Mouse (Mus musculus) liver, embryonic 11.5 days (tissue): ENCODE data around the gene Fbln2. TPM values are rescaled to one million over a fixed set of nuclear protein-coding genes. Genes with fewer than 3 reads are reported as not detected.
"Not testable (repeated sequence)": the region's sequence is repeated elsewhere in the genome, so short reads cannot be mapped to it uniquely, and the experiment has no call there.

Experiments
- ATAC-seq: fragments of 200-750 bp; cut with Nextera tagmentation; replicated peaks from 2 replicates; pipeline ENCODE4 v1.8.0; 2017; ENCODE audit warnings: moderate number of reproducible peaks, mild to moderate bottlenecking, moderate TSS enrichment, moderate library complexity; ENCODE audit not compliant: low FRiP score
- DNase-seq: peaks from one replicate; pipeline ENCODE4 v3.0.0-alpha.2; 2017; ENCODE audit warnings: low spot score
- H3K27ac ChIP-seq: fragments of 300-500 bp; sonication (generic); 2 replicates; pipeline ENCODE4 v1.5.1; 2014; ENCODE audit warnings: mild to moderate bottlenecking, low read depth, low read length, control low read depth
- H3K27me3 ChIP-seq: fragments of 300-500 bp; sonication (generic); replicated peaks from 2 replicates; pipeline ENCODE4 v1.6.1; 2014; ENCODE audit warnings: low read length, mixed read lengths; ENCODE audit not compliant: control insufficient read depth, insufficient read depth
- H3K36me3 ChIP-seq: fragments of 300-500 bp; sonication (generic); 2 replicates; pipeline ENCODE4 v1.6.1; 2014; ENCODE audit warnings: mild to moderate bottlenecking, low read length, moderate library complexity, mixed read lengths; ENCODE audit not compliant: control insufficient read depth, insufficient read depth
- H3K4me1 ChIP-seq: fragments of 300-500 bp; sonication (generic); replicated peaks from 2 replicates; pipeline ENCODE4 v1.6.1; 2014; ENCODE audit warnings: low read length, mixed read lengths; ENCODE audit not compliant: control insufficient read depth, insufficient read depth
- H3K4me2 ChIP-seq: fragments of 300-500 bp; sonication (generic); 2 replicates; pipeline ENCODE4 v1.6.1; 2014; ENCODE audit warnings: mild to moderate bottlenecking, control low read depth, moderate library complexity
- H3K4me3 ChIP-seq: fragments of 300-500 bp; sonication (generic); 2 replicates; pipeline ENCODE4 v1.5.1; 2014; ENCODE audit warnings: low read depth, low read length, control low read depth
- H3K9ac ChIP-seq: fragments of 300-500 bp; sonication (generic); 2 replicates; pipeline ENCODE4 v1.6.1; 2014; ENCODE audit warnings: low read depth, low read length, control low read depth
- H3K9me3 ChIP-seq: fragments of 300-500 bp; sonication (generic); 2 replicates; pipeline ENCODE4 v1.6.1; 2016; ENCODE audit warnings: low read length, inconsistent platforms, mixed read lengths; ENCODE audit not compliant: control insufficient read depth
- WGBS: fragments of 180-500 bp; shearing (Covaris S2); extraction: QIAGEN DNeasy Blood & Tissue Kit; methylation state at CpG from one replicate; pipeline ENCODE4 v1.1.7; 2014; 5-methylcytosine and 5-hydroxymethylcytosine counted together
- polyA plus RNA-seq: library from polyadenylated mRNA; unstranded; fragments of >200 nt; fragmentation: Nextera tagmentation; extraction: Ambion mirVana; gene quantifications from 2 replicates; pipeline ENCODE4 v1.2.1, GENCODE M21; 2014

Gene Fbln2
- 33.3 and 36.3 TPM in 2 replicates for polyA plus RNA-seq

DNA sequence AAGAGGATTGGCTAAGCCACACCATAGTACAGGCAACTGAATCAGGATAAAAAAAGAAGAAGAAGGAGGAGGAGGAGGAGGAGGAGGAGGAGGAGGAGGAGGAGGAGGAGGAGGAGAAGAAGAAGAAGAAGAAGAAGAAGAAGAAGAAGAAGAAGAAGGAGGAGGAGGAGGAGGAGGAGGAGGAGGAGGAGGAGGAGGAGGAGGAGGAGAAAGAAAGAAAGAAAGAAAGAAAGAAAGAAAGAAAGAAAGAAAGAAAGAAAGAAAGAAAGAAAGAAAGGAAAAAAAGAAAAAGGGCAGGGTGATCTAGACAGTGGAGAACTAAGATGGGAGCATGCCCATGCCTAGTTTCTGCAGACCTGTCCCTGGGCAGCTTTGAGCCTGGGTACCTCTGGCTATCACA lies at the start of gene Fbln2:
Gene Fbln2 (plus strand): TSS at position 301 of the 400 bp plus-strand sequence.
- H3K4me1 ChIP-seq, DNase-seq, H3K27ac ChIP-seq, H3K36me3 ChIP-seq, H3K9me3 ChIP-seq, ATAC-seq: not testable (repeated sequence)
- Histone ChIP-seq H3K4me3 (peak within 1 kb of the TSS; percentile 42), H3K4me2 (peak within 1 kb of the TSS; percentile 63), H3K27me3 (peaks cover 41% of the 10 kb centered on the region), H3K9ac (peak within 1 kb of the TSS; percentile 55)

DNA sequence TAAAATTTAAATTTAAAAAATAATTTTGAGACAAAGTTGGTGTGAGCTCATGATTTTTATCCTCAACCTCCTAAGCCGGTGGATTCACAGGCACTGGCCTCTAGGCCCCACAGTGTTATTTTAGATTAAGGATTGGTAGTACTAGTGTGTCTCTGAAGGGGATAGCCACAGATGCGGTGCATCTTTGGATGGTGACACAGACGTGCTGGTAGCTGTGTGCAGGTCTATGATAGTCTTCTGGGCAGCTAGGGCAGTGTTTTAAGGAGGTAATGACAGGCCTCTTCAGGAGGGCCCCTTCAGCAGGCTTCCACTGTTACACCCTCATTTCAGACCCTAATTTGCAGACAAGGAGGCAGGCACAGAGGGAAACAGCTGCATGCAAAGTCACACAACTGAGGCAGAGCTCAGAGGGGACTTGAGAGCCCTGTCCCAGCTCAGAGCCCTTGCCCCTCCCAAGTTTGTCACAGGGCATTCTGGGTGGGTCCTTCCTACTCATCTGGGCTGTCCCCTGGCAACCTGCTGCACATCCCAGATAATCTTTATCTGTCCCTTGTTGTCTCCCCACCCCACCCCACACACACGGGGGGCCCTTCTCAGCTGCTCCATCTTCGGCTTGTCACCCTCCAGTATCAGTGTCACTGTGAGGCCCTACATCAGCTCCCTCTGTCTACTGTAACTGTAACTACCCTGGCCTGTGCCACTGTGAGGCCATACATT lies 48.9 kb upstream of the Fbln2 start:
- Histone ChIP-seq H3K4me3 (no peak overlapping the region), H3K36me3 (no peaks in the 10 kb centered on the region), H3K4me2 (peak overlapping the region; percentile 58), H3K9ac (peak overlapping the region; percentile 60), H3K27ac (peak overlapping the region; percentile 95), H3K4me1 (peaks cover 61% of the 10 kb centered on the region), H3K27me3 (no peaks in the 10 kb centered on the region), H3K9me3 (no peaks in the 10 kb centered on the region)
- DNase-seq (peak; percentile 70), ATAC-seq (peak; percentile 95)
- whole genome bisulfite sequencing, result 25% methylated on average over 5 of the region's 5 CpGs

DNA sequence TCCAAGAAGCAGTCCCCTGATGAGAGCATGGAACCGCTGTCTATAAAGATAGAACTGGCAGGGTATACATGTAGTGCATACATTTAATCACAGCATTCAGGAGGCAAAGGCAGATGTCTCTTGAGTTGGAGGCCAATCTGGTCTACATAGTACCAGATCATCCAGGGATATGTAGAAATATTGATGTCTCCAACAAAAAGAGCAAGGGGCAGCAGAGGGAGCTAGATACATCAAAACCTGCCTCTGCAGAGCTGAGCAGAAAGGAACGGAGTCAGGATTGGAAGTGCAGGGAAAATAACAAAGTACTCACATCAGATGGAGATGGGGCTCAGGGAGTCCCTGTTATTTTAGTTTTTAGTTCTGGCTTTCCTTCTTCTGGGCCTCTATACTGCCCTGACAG lies 47.7 kb upstream of the Fbln2 start:
- H3K27ac ChIP-seq, result peak overlapping the region; percentile 95
- 89% methylated on average over 2 of the region's 2 CpGs for WGBS
- ATAC-seq, result no peak
- no peak for DNase-seq
- H3K4me1 ChIP-seq, result peaks cover 50% of the 10 kb centered on the region
- H3K36me3 ChIP-seq, result no peaks in the 10 kb centered on the region
- H3K4me3 ChIP-seq, result no peak overlapping the region
- no peak overlapping the region for H3K9ac ChIP-seq
- H3K27me3 ChIP-seq, result no peaks in the 10 kb centered on the region
- H3K4me2 ChIP-seq, result no peak overlapping the region
- no peaks in the 10 kb centered on the region for H3K9me3 ChIP-seq

DNA sequence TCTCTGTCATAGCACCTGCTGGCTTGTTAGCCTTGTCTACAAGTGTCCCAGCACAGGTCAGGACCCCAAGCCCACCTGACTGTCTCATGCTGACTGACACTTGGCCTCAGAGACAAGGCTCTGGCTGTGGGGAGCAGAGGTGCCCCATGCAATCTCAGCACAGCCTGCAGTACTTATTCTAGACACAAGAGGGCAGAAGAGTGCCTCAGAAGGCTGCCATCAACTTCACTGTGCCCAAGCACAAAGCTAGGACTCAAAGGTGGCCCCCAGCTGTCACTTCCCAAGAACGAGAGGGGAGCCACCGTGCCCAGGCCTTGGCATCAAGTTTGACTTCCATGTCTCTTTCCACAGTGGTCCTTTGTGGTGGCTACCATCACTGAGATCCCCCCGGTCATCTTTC lies 47.0 kb upstream of the Fbln2 start:
- Histone ChIP-seq H3K4me2 (no peak overlapping the region), H3K27me3 (no peaks in the 10 kb centered on the region), H3K9me3 (no peaks in the 10 kb centered on the region), H3K4me3 (no peak overlapping the region), H3K9ac (no peak overlapping the region), H3K36me3 (no peaks in the 10 kb centered on the region), H3K27ac (no peak overlapping the region), H3K4me1 (peaks cover 46% of the 10 kb centered on the region)
- ATAC-seq, result no peak
- 36% methylated on average over 3 of the region's 3 CpGs for WGBS
- DNase-seq, result peak; percentile 53

DNA sequence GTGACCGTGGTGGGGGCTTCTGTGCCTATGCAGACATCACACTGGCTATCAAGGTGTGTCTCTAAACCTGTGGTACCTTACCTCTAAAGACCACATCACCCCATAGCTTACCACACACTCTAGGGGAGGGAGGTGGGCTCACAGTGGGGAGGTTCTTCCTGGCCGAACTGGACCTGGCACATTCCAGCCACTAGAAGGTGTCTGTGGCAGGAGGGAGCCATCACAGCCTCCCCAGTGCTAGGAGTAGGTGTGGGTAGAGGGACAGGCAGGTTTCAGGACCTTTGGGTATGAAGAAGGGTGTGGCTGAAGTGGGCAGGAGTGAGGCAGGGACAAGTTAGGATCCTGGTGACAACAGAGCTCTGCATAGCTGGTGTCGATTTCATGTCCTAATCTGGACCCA lies 44.4 kb upstream of the Fbln2 start:
- Histone ChIP-seq H3K9me3 (no peaks in the 10 kb centered on the region), H3K36me3 (no peaks in the 10 kb centered on the region), H3K4me1 (peaks cover 25% of the 10 kb centered on the region), H3K27me3 (no peaks in the 10 kb centered on the region), H3K27ac (no peak overlapping the region), H3K4me2 (no peak overlapping the region), H3K9ac (no peak overlapping the region), H3K4me3 (no peak overlapping the region)
- 49% methylated on average over 3 of the region's 3 CpGs for WGBS
- no peak for DNase-seq
- no peak for ATAC-seq

DNA sequence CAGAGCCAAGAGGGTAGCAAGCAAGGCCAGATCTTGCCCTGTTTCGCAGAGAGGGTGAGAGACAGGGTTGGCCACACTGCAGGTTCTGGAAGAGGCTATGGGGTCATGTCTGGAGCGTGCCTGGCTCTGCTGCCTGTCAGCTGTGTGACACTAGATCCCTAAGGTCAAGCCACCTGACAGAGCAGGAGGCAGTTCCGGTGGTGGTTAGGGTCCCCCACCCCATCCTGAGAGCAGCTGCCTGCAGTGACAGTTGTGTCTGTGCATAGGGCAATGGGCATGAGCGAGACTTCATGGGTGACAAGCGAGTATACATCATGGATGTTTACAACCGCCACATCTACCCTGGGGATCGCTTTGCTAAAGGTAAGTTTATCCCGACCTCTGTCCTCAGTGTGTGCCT lies 43.1 kb upstream of the Fbln2 start:
- ATAC-seq (no peak), DNase-seq (no peak)
- Histone ChIP-seq H3K36me3 (no peaks in the 10 kb centered on the region), H3K27ac (no peak overlapping the region), H3K4me3 (no peak overlapping the region), H3K9ac (no peak overlapping the region), H3K27me3 (no peaks in the 10 kb centered on the region), H3K4me2 (no peak overlapping the region), H3K9me3 (no peaks in the 10 kb centered on the region), H3K4me1 (peaks cover 13% of the 10 kb centered on the region)
- 82% methylated on average over 8 of the region's 8 CpGs for WGBS

DNA sequence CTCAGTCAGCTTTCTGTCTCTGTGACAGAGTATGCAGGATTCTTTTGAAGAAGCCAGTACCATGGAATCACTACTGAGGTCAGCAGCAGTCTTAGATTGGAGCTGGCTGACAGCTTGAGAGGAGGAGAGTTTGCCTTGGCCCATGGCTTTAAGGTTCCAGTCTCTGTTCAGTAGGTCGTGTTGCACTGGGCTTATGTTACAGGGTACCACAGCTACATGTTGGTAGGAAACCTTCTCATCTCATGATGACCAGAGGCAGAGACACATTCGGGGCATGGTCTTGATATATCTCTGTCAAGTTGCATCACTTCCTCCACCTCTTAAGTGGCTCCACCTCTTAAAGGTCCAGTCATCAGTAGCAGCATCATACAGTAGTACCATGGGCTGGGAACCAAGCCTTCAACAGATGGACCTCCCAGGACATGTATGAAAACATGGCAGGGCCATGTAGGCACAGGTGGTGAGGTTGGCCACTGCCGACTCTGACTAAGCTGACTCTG lies 40.8 kb upstream of the Fbln2 start:
- no peak overlapping the region for H3K4me2 ChIP-seq
- H3K9me3 ChIP-seq, result no peaks in the 10 kb centered on the region
- WGBS, result 69% methylated on average over 3 of the region's 3 CpGs
- ATAC-seq (no peak), DNase-seq (no peak)
- no peak overlapping the region for H3K4me3 ChIP-seq
- no peak overlapping the region for H3K27ac ChIP-seq
- H3K4me1 ChIP-seq, result no peaks in the 10 kb centered on the region; the same call in 1 of the 2 replicates
- H3K27me3 ChIP-seq, result no peaks in the 10 kb centered on the region
- H3K36me3 ChIP-seq, result no peaks in the 10 kb centered on the region
- H3K9ac ChIP-seq, result no peak overlapping the region

DNA sequence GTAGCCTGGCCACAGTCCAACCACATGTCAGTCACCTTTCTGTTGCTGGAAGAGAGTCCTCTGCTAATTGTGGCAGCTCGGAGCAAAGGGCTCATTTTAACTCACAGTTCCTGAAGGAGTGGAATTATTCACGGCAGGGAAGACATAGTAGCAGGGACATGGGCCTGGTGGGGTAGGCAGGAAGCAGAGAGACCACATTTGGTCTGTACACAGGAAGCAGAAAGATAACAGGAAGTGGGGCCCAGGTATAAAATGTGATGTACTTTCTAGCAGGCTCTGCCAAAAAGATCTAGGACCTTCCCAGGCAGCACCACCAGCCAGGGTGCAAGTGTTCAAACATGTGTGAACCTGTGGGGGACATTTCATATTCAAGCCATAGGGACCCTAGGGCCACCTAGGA lies 39.9 kb upstream of the Fbln2 start:
- no peaks in the 10 kb centered on the region for H3K27me3 ChIP-seq
- H3K4me2 ChIP-seq, result no peak overlapping the region
- no peak overlapping the region for H3K4me3 ChIP-seq
- H3K27ac ChIP-seq, result no peak overlapping the region
- DNase-seq, result no peak
- no peaks in the 10 kb centered on the region for H3K9me3 ChIP-seq
- ATAC-seq, result no peak
- 65% methylated on average over 2 of the region's 2 CpGs for WGBS
- H3K9ac ChIP-seq, result no peak overlapping the region
- H3K4me1 ChIP-seq, result no peaks in the 10 kb centered on the region; the same call in 1 of the 2 replicates
- no peaks in the 10 kb centered on the region for H3K36me3 ChIP-seq
